Mouse (Mus musculus) C2C12 (cell line): Measurements from ENCODE around the gene Rab40c.

ENCODE experiments used
- CTCF ChIP-seq: IDR thresholded peaks from one replicate; pipeline ENCODE4 v1.5.1; 2011; ENCODE audit not compliant: control insufficient read depth, insufficient read depth, insufficient read length
- MAX ChIP-seq: IDR thresholded peaks from one replicate; pipeline ENCODE4 v1.6.1; 2011; ENCODE audit warnings: mild to moderate bottlenecking, control low read depth
- MYOG ChIP-seq: IDR thresholded peaks from one replicate; pipeline ENCODE4 v1.6.1; 2011; ENCODE audit not compliant: control insufficient read depth, insufficient read length; ENCODE audit errors: extremely low read depth
- USF1 ChIP-seq: IDR thresholded peaks from one replicate; pipeline ENCODE4 v1.6.1; 2011; ENCODE audit warnings: low read depth, mild to moderate bottlenecking, control low read depth, moderate library complexity

- TF ChIP-seq CTCF (no peak), MAX (no peak), USF1 (no peak), MYOG (no peak)
These were observed 38.1 kb upstream of the Rab40c start for GRCm38 (mm10) chr17:25957586-25958051.
